Mouse (Mus musculus) kidney, embryonic 15.5 days (tissue): ENCODE data around the gene Mrpl49. TPM values are rescaled to one million over a fixed set of nuclear protein-coding genes. Genes with fewer than 3 reads are reported as not detected.

ENCODE experiments used
- ATAC-seq: fragments of 200-750 bp; cut with Nextera tagmentation; replicated peaks from 2 replicates; pipeline ENCODE4 v1.8.0; 2017; ENCODE audit warnings: moderate TSS enrichment; ENCODE audit not compliant: low FRiP score
- H3K27ac ChIP-seq: fragments of 300-500 bp; sonication (generic); 2 replicates; pipeline ENCODE4 v1.5.1; 2015; ENCODE audit warnings: mild to moderate bottlenecking, inconsistent platforms
- H3K27me3 ChIP-seq: fragments of 300-500 bp; sonication (generic); 2 replicates; pipeline ENCODE4 v1.6.1; 2015; ENCODE audit warnings: inconsistent platforms
- H3K36me3 ChIP-seq: fragments of 300-500 bp; sonication (generic); 2 replicates; pipeline ENCODE4 v1.6.1; 2015; ENCODE audit warnings: inconsistent platforms
- H3K4me1 ChIP-seq: fragments of 300-500 bp; sonication (generic); 2 replicates; pipeline ENCODE4 v1.6.1; 2015; ENCODE audit warnings: inconsistent platforms
- H3K4me2 ChIP-seq: fragments of 300-500 bp; sonication (generic); 2 replicates; pipeline ENCODE4 v1.6.1; 2015; ENCODE audit warnings: moderate library complexity, mild to moderate bottlenecking, inconsistent platforms
- H3K4me3 ChIP-seq: fragments of 300-500 bp; sonication (generic); replicated peaks from 2 replicates; pipeline ENCODE4 v1.5.1; 2015; ENCODE audit warnings: mild to moderate bottlenecking, inconsistent platforms
- H3K9ac ChIP-seq: fragments of 300-500 bp; sonication (generic); 2 replicates; pipeline ENCODE4 v1.6.1; 2015; ENCODE audit warnings: mild to moderate bottlenecking, inconsistent platforms
- H3K9me3 ChIP-seq: fragments of 300-500 bp; sonication (generic); replicated peaks from 2 replicates; pipeline ENCODE4 v1.6.1; 2016; ENCODE audit warnings: inconsistent platforms
- WGBS: fragments of 180-500 bp; shearing (Covaris S2); methylation state at CpG from one replicate; pipeline ENCODE4 v1.1.7; 2015; ENCODE audit warnings: mixed read lengths; 5-methylcytosine and 5-hydroxymethylcytosine counted together
- polyA plus RNA-seq: library from polyadenylated mRNA; unstranded; fragments of >200 nt; fragmentation: Nextera tagmentation; extraction: Ambion mirVana; gene quantifications from 2 replicates; pipeline ENCODE4 v1.2.1, GENCODE M21; 2015

Mrpl49 gene
- polyA plus RNA-seq, 1 experiment from 2014 or later, result 81.6 TPM

GRCm38 (mm10) chr19:6079983-6080480 is 22.4 kb upstream of the Mrpl49 start, which contains the start of gene Tmem262:
Gene Tmem262 (plus strand): TSS chr19:6080033.
- ATAC-seq, result no peak
- no peak within 1 kb of the TSS for H3K27ac ChIP-seq
- no peak within 1 kb of the TSS for H3K4me2 ChIP-seq
- peaks cover 47% of the 10 kb centered on the region for H3K36me3 ChIP-seq
- H3K4me3 ChIP-seq, result no peak within 1 kb of the TSS
- H3K4me1 ChIP-seq, result peaks cover 39% of the 10 kb centered on the region
- H3K27me3 ChIP-seq, result no peaks in the 10 kb centered on the region
- H3K9ac ChIP-seq, result no peak within 1 kb of the TSS
- no peaks in the 10 kb centered on the region for H3K9me3 ChIP-seq
- WGBS, result 92% methylated on average over 12 of the region's 12 CpGs

DNA sequence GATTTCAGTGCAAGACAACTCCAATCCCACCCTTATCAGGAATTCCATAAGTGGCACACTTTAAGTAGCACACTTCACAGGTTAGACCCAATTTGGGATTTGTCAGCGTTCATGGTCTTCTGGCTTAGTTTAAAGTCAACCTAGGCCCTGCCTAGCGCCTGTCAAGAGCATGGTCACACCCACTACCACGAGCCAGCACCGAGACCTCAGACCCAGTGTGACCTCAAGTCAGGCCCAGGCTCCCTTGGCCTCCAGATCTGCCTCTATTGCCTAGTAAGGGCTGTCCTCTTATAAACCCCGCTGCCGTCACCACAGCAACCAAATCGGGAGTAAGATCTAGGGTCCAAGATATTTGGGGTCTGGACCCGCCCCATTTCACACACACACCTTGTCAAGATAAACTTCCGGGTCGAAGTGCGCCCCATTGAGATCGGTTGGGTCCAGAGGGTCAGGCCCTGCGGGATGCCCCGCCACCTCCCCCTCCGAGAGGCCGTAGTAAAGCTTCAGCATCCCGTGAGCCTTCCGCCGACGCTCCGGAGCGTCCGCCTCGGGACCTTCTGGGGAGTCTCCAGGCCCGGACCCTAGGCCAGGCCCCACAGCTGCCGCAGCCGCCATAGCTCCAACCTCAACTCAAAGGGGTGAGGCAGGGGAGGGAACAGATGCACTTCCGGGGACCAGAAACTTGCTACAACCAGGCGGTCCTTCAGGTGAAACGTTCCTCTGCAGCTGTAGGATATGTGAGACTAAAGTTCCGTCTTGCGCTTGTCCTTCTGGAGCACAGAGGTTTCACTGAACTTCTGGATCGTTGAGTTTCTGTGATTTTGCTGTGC is 19.2 kb upstream of the Mrpl49 start, which contains the start of gene Vps51:
TSS of gene Vps51 (minus strand) at position 668 of the 830 bp plus-strand sequence.
- peak; percentile 80 for ATAC-seq
- H3K36me3 ChIP-seq, result peaks cover 53% of the 10 kb centered on the region
- WGBS, result under 1% methylated on average over 33 of the region's 33 CpGs

DNA sequence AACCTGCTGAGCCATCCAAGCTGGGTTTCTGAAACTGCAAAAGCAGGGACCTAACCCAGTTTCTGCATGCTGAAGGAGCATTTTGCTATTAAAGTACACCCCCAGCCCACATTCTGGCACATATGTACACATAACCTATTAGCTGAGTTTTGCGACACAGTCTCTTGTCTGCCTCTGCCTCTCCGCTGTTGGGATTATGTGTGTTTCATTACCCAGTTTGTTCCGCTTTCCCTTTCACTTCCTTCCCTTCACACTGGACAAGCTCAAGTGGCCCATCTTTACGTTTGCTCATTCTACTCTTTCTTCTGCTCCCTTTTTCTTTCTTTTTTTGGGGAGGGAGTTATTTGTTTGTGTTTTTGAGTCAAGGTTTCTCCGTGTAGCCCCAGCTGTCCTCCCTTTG is 16.3 kb upstream of the Mrpl49 start:
- Histone ChIP-seq H3K27me3 (no peaks in the 10 kb centered on the region), H3K4me3 (no peak overlapping the region), H3K4me1 (peaks cover 30% of the 10 kb centered on the region), H3K9ac (no peak overlapping the region), H3K9me3 (no peaks in the 10 kb centered on the region), H3K4me2 (no peak overlapping the region), H3K36me3 (peaks cover 56% of the 10 kb centered on the region), H3K27ac (no peak overlapping the region)
- 87% methylated on average over 5 of the region's 5 CpGs for WGBS
- no peak for ATAC-seq

More for the DNA sequence above, 19.2 kb upstream of the Mrpl49 start, which contains the start of gene Vps51:
- Histone ChIP-seq H3K4me2 (peak within 1 kb of the TSS; percentile 92), H3K27me3 (no peaks in the 10 kb centered on the region), H3K4me3 (peak within 1 kb of the TSS; percentile 94), H3K9ac (peak within 1 kb of the TSS; percentile 80), H3K9me3 (no peaks in the 10 kb centered on the region), H3K27ac (peak within 1 kb of the TSS; percentile 92), H3K4me1 (peaks cover 30% of the 10 kb centered on the region)

DNA sequence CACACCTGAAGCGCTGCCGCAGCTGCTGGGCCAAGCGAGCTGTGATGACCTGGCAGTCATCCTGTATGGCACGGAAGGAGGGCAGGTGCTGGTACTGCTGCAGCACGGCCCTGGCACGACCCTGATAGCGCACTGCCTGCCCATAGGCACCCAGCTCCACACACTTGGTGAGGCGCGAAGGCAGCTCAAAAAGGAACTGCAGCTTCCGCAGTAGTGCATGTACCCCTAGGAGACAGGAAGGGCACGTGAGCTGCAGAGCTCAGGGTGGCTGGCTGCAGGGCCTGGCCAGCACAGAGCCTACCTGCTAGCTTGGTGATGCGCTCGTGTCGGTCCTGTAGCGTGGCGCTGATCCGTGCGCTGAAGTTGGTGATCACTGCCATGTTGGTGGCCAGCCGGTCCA is 13.7 kb upstream of the Mrpl49 start:
- Histone ChIP-seq H3K9me3 (no peaks in the 10 kb centered on the region), H3K27ac (no peak overlapping the region), H3K4me2 (no peak overlapping the region), H3K36me3 (peaks cover 60% of the 10 kb centered on the region), H3K27me3 (no peaks in the 10 kb centered on the region), H3K4me3 (no peak overlapping the region), H3K9ac (no peak overlapping the region), H3K4me1 (peaks cover 40% of the 10 kb centered on the region)
- WGBS, result 93% methylated on average over 19 of the region's 19 CpGs
- no peak for ATAC-seq

DNA sequence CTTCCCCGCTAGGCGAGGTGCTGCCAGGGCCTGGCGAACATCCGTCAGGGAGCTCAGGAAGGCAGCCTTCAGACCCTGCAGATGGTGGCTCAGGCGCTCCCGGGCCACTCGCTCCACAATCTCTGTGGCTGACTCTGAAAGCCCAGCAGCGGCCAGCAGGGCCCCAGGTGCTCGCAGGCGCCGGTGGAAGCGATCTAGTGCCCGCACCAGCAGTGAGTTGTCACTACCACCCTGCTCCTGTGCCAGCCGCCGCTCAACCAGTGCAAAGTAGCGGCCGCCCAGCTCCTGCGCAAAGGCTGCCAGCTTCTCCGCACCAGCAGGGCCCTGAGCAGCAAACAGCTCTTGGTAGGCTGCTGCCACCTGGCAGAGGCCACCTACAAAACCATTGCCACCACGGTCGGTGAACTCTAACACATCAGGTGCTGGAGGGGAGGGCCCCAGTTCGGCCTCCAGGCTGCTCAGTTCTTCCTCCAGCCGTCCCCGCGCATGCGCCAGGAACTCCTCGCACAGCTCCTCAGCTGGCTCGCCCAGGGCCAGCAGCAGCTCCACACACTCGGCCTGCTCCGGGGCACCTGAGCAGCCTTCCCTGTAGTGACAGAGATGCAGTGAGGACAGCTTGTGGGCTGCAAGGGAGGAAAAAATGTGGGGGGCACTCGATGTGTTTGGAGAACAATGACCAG is 13.1 kb upstream of the Mrpl49 start:
- no peak for ATAC-seq
- H3K4me3 ChIP-seq, result no peak overlapping the region
- no peak overlapping the region for H3K27ac ChIP-seq
- WGBS, result 90% methylated on average over 31 of the region's 31 CpGs
- no peaks in the 10 kb centered on the region for H3K27me3 ChIP-seq
- H3K9ac ChIP-seq, result no peak overlapping the region
- H3K4me2 ChIP-seq, result no peak overlapping the region
- H3K4me1 ChIP-seq, result peaks cover 40% of the 10 kb centered on the region
- H3K9me3 ChIP-seq, result no peaks in the 10 kb centered on the region
- peaks cover 60% of the 10 kb centered on the region for H3K36me3 ChIP-seq

DNA sequence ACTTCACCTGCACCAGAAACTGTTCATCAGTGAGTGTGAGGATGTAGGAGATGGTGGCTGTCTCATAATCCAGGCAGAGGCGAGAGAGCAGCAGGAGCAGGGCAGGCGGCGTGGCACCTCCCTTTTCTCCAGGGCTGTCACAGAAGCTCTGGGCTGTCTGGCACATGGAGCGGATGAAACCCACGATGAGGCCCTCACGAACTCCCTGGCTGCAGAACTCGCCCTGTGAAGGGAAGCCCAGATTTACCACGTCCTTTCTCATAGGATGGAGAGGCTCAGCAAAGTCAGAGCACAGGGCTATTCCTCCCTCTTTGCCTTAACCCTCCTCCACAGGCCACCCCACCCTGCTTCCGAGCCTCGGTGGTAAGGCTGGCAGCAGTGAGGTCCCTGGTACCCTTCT is 12.3 kb upstream of the Mrpl49 start:
- H3K9ac ChIP-seq, result no peak overlapping the region
- no peak for ATAC-seq
- no peak overlapping the region for H3K4me3 ChIP-seq
- peaks cover 55% of the 10 kb centered on the region for H3K36me3 ChIP-seq
- H3K9me3 ChIP-seq, result no peaks in the 10 kb centered on the region
- peaks cover 31% of the 10 kb centered on the region for H3K4me1 ChIP-seq
- no peak overlapping the region for H3K4me2 ChIP-seq
- 89% methylated on average over 10 of the region's 10 CpGs for WGBS
- H3K27me3 ChIP-seq, result no peaks in the 10 kb centered on the region
- no peak overlapping the region for H3K27ac ChIP-seq

GRCm38 (mm10) chr19:6068951-6069350 is 11.4 kb upstream of the Mrpl49 start:
- no peaks in the 10 kb centered on the region for H3K9me3 ChIP-seq
- H3K9ac ChIP-seq, result no peak overlapping the region
- 77% methylated on average over 4 of the region's 4 CpGs for WGBS
- H3K4me2 ChIP-seq, result no peak overlapping the region
- ATAC-seq, result no peak
- H3K4me3 ChIP-seq, result no peak overlapping the region
- H3K27me3 ChIP-seq, result no peaks in the 10 kb centered on the region
- H3K4me1 ChIP-seq, result peaks cover 29% of the 10 kb centered on the region
- H3K27ac ChIP-seq, result no peak overlapping the region
- peaks cover 47% of the 10 kb centered on the region for H3K36me3 ChIP-seq

DNA sequence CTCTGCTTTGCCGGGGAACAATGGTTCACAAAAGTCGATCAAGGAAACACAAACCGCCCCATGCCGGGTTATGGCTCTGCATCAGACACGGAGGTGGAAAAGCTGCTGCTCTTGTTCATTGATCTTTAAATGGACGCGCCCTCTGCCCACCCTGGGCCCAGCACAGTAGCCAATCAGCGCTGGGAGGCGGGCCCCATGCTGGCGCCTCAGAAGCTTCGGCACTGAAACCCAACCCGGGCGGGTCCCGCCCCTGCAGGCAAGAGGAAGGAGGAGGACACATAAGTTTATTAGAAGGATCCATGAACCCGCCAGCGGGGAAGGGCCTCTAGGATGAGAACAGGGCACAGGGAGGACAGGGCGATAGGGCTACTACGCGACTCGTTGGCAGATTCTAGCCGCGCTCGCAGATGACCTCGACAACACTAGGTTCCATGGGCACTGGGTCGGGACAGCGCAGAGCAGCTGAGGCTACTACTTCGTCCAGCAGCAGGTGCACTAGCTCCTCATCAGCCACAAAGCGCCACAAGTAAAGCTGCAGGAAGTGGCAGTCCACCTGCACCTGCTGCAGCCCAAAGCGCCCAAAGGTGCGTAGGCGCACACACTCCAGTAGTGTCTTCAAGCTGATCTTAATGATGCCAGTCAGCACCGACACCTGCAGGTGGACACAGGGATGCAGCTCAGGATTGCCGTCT is 10.3 kb upstream of the Mrpl49 start, which contains the start of gene Tm7sf2:
TSS of gene Tm7sf2 (minus strand) at position 650 of the 692 bp plus-strand sequence.
- H3K27me3 ChIP-seq, result no peaks in the 10 kb centered on the region
- H3K4me3 ChIP-seq, result peak within 1 kb of the TSS; percentile 52
- peak; percentile 95 for ATAC-seq
- H3K4me2 ChIP-seq, result peak within 1 kb of the TSS; percentile 95
- H3K4me1 ChIP-seq, result peaks cover 36% of the 10 kb centered on the region
- H3K9me3 ChIP-seq, result no peaks in the 10 kb centered on the region
- peaks cover 37% of the 10 kb centered on the region for H3K36me3 ChIP-seq
- 7% methylated on average over 33 of the region's 33 CpGs for WGBS
- H3K27ac ChIP-seq, result peak within 1 kb of the TSS; percentile 88
- H3K9ac ChIP-seq, result peak within 1 kb of the TSS; percentile 61

- Histone ChIP-seq H3K9me3 (no peaks in the 10 kb centered on the region), H3K4me1 (peaks cover 43% of the 10 kb centered on the region), H3K27me3 (no peaks in the 10 kb centered on the region), H3K9ac (peak overlapping the region; percentile 61), H3K27ac (peak overlapping the region; percentile 88), H3K4me3 (peak overlapping the region; percentile 52), H3K36me3 (peaks cover 33% of the 10 kb centered on the region), H3K4me2 (peak overlapping the region; percentile 95)
- WGBS, result under 1% methylated on average over 30 of the region's 30 CpGs
- ATAC-seq, result peak; percentile 66
These were observed 9.6 kb upstream of the Mrpl49 start for GRCm38 (mm10) chr19:6067011-6067723.

- H3K9ac ChIP-seq, result peak overlapping the region; percentile 61
- no peak for ATAC-seq
- H3K4me2 ChIP-seq, result peak overlapping the region; percentile 95
- H3K27ac ChIP-seq, result peak overlapping the region; percentile 88
- peak overlapping the region; percentile 52 for H3K4me3 ChIP-seq
- peaks cover 49% of the 10 kb centered on the region for H3K4me1 ChIP-seq
- 35% methylated on average over 5 of the region's 5 CpGs for WGBS
- no peaks in the 10 kb centered on the region for H3K27me3 ChIP-seq
- H3K36me3 ChIP-seq, result peaks cover 31% of the 10 kb centered on the region
- H3K9me3 ChIP-seq, result no peaks in the 10 kb centered on the region
These were observed 9.0 kb upstream of the Mrpl49 start for GRCm38 (mm10) chr19:6066571-6066970.

GRCm38 (mm10) chr19:6063081-6063480 is 5.5 kb upstream of the Mrpl49 start:
- no peak overlapping the region for H3K27ac ChIP-seq
- no peaks in the 10 kb centered on the region for H3K27me3 ChIP-seq
- H3K4me1 ChIP-seq, result peaks cover 58% of the 10 kb centered on the region
- no peak for ATAC-seq
- H3K36me3 ChIP-seq, result peaks cover 19% of the 10 kb centered on the region
- H3K9ac ChIP-seq, result no peak overlapping the region
- no peaks in the 10 kb centered on the region for H3K9me3 ChIP-seq
- WGBS, result 90% methylated on average over 6 of the region's 6 CpGs
- H3K4me2 ChIP-seq, result peak overlapping the region; percentile 98
- H3K4me3 ChIP-seq, result no peak overlapping the region; the same call in 1 of the 2 replicates
